Mouse (Mus musculus): ENCODE data around the gene Ankar. TPM values are rescaled to one million over a fixed set of nuclear protein-coding genes. Genes with fewer than 3 reads are reported as not detected.
A peak's percentile ranks its signal among the peaks of the same experiment; 100 is the strongest.

Ankar gene
- not detected for total RNA-seq (2021)
- long read RNA-seq, result 0 reads

DNA sequence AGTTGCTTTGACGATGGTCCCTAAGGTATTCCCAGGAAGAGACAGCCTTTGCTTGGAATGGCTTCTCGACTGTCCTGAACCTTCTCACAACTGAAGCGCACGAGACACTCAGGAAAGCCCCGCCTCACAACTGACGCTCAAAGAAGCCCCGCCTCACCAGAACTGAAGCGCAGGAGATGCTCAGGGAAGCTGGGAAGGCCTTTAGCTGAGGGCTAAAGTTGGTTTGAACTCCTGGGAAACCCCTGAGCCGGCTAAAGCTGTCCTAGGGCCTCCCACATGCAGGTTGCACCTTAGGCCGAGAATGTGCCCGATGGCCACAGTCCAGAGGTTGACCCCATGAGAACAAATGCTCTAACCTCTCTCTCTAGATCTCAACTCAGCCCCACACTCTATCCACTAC lies at the start of gene Ankar:
Gene Ankar (minus strand): TSS at position 101 of the 400 bp plus-strand sequence.
- no peak for DNase-seq (ENCODE audit: low spot score in 2 of 2)

DNA sequence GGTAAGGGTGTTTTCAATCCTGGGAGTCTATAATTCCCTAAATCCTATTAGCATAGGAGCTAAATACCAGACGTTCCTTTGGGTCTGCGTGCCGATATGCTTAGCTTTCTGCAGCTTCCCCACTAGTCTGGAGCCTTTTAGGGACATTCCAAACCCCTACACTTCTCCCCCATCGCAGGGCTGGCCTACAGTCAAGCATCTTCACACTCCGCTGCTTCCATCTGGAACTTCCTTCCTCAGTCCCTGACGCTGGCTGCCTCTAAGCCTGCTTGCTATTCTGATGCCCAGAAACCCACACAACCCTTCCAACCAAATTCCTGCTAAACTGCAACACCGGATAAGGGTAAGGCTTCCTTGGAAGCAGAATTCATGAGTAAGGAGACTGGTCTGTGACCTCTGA lies 46.0 kb upstream of the Ankar start:
- peak; percentile 35 to 55 for DNase-seq (ENCODE audit: low spot score in 2 of 2)

DNA sequence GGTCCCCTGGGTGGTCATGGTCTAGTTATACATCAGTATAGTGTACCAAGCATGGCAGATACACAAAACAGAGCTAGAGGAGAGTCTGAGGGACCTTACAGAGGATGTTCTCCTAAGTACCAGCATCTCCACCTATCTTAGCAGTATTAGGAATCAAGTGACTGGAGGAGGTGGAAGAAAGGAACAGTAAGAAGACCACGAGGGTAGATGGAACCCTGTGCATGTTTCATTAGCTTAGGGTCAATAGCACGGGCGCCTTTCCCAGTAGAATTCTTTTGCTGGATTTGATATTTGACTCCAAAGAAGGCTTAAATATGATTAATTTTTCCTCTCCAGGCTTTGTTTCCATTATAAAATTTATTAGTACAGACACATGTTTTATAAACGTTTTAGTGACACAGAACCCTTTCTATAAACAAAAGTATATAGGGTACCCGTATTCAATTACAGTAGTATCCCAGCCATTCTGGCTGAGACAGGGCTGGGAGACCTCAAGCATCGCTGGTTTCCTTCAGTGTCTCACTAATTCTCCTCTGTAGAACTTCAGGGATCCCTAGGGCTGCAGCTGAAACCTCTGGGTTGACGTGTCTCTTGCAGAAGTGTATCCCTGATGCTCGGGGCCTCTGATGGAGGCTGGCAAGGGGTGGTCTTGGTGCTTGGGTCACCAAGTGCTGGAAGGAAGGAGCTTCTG lies 44.6 kb upstream of the Ankar start:
- DNase-seq (ENCODE audit: low spot score in 2 of 2), result no peak

DNA sequence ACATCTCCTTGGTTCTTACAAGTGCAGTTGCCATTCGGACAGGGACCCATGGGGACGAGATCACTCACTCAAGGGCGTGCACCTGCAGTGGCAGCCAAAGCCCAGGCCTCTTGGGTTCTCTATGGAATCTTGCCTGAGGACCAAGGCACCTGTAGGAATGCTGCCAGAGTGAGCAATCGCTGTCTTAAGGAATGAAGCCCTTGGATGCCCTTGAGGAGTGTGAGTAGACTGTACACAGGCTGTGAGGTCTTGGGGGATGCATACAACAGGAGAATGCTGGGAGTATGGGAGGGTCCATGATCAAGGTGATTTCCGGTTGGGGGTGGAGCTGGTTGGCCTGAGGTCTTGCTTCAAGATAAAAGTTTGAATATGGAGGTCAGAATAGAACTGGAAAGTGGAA lies 41.0 kb upstream of the Ankar start:
- no peak for DNase-seq (ENCODE audit: low spot score in 2 of 2)

DNA sequence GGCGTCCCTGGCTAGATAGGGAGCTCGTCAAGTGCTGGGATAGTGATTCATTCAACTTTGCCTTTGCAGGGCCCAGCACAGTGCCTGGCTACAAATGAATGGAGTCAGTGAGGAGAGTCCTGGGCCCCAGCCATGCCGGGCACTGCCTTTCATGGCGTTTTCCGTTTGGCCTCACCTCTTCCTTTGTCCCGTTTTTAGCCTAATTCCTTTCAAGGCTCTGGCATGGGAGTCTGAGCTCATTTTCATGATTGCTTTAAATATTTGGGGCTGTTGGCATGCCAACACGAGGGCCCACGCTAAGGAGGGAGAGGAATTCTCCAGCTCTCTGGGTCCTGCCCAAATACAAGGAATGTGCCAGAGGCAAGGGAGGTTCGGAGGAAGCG lies 39.3 kb upstream of the Ankar start:
- peak; percentile 28 to 50 for DNase-seq (ENCODE audit: low spot score in 2 of 2)

DNA sequence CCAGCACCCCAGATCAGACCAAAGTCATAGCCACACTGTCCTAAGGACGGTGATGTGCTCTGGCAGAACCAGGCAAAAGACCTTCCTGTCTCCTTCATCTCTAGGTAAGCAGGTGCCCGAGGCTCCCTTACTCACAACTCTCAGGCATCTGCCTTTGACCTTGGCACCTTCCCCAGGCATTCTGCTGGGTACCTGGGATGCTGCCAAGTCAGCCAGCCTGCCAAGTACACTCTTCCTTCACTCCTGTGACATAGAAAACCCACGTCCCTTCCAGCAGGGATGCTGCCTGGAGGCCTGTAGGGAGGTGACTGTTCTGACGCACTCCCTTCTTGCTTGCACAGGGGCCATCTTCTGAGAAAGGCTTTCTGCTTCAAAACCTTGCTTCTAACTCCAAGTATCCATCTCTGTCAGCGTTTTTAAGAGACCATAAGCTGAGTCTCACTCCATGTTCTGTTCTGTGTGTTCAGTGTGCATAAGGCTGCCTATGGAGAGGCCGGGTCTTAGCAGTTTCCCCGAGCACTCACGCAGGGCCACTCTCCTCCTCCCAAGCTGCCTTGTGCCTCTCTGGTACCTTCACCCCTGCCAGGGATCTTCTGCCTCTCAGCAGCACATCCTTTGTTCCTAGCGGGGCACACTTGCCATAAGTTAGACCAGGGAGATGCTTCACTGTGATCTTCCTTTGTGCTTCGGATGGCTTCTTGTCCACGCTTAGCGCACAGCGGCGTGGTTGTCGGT lies 38.7 kb upstream of the Ankar start:
- no peak for DNase-seq (ENCODE audit: low spot score in 2 of 2)

DNA sequence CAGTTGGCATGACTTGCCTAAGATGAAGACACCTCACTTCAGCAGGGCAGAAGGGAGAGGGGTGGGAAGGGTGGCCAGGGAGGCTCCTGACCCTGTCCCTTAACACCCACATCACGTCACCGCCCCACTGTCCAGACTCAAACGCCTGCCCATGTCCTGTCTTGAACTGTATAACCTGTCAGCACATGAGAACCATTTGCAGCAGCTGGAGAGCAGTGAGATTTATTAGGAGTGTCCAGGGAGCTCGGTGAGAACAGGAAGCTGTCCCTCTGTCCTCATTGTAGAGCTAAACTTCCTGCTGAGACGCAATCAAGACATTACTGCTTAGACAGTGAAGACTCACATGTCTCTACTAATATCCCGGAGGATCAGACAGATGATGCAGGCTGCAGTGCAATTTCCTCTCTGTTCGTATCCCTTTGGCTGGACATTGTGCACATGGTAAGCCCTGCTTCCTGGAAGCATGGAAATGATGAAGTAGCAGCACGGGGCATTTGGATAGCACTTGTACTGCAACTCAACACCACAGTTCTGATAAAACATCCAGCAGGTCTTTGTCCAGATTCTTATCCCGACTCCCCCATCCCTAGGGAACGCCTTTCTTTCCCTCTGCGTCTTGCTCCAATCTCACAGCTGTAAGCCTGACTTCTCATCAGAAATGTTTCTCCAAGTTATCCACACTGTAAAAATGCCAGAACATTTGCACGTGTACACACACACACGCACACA lies 36.2 kb upstream of the Ankar start:
- no peak for DNase-seq (ENCODE audit: low spot score in 2 of 2)

DNA sequence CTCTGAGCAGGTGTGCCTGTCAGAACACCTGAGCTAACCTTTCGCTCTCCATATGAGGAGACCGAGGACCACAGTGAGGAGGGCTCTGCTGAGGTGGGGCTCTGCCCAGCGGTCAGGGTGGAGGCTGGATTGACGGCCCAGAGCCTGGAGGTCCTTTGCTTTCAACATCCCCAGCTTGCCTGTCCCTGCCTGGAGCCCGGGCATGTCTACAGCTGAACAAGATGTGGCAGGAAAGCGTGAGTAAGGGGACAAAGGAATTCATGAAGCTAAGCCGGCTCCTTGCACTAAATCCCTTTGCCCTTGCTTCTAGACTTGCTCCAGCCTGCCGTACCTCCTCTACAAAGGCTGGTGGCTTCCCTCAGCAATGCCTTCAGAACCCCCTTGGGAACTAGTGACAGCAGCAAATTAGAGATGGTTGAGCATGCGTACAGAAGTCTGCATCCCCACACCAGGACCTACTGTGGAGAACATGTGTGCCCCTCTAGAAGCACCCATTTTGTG lies 32.9 kb upstream of the Ankar start:
- DNase-seq (ENCODE audit: low spot score in 2 of 2), result no peak

DNA sequence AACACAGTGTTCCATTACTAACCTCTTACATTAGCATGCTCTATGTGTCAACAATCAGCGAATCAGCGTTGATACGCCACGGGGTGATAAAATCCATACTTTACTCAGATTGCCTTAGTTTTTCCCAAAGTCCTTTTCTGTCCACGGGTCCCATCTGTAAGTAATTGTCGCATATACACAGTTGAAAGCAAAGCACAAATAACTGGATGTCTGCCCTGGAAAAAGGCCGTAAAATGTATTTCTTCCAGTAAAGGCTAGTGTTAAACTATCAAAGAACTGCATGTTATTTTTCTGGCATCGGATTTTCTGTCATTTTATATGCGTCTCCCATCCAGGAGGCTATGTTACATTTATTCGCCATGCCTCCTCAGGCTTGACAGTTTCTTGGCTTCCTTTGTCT lies 29.7 kb upstream of the Ankar start:
- DNase-seq (ENCODE audit: low spot score in 2 of 2), result no peak

DNA sequence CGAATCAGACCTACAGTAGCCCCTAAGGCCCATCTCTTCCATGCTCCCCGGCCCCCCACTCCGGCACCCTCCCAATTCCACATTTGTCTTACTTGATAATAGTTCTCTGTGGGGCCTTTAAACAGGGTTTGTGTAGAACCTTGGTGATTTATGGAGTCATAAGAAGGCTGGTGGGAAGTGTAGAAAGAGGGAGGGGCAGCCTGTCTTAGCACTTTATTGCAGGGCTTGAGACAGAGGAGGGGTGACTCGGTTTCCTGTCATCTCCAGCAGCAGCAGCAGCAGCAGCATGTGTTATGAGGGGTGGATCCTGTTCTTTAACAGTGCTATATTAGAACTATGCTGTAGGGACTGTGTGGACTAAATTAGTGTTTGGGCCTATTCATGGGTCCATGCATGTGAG lies 28.4 kb upstream of the Ankar start:
- DNase-seq (ENCODE audit: low spot score in 2 of 2), result no peak

DNA sequence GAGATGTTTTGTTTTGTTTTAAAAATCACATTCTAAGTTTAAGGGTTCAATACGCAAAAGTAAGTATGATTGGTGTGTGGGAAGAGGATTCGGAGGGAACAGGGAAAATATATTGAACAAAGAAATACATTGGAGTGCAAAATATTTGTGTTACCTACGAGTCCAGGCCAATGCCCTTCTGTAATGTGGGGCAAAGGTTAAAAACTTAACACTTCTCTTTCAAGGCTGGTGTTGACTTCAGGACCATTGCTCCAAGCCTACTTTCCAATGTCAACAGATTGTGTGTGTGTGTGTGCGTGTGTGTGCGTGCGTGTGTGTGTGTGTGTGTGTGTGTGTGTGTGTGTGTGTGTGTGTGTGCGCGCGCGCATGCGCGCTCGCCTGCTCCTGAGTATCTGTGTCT lies 25.6 kb upstream of the Ankar start:
- no peak for DNase-seq (ENCODE audit: low spot score in 2 of 2)

DNA sequence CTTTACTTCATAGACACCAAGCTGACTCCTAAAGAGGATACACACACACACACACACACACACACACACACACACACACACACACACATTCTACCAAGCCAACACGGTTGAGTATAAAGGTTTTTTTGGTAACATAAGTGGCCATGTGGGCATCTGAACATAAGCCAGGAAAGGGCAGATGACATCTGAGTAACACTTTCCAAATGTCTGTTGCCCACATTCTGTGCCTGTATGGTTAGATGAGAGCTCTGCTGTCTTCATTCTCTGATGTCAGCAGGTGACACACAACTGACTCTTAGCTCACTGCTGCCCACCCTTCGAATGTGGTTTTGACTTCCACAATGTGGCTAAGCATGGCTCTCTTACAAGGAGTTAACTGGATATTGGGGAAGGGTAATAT lies 24.0 kb upstream of the Ankar start:
- DNase-seq (ENCODE audit: low spot score in 2 of 2), result no peak

DNA sequence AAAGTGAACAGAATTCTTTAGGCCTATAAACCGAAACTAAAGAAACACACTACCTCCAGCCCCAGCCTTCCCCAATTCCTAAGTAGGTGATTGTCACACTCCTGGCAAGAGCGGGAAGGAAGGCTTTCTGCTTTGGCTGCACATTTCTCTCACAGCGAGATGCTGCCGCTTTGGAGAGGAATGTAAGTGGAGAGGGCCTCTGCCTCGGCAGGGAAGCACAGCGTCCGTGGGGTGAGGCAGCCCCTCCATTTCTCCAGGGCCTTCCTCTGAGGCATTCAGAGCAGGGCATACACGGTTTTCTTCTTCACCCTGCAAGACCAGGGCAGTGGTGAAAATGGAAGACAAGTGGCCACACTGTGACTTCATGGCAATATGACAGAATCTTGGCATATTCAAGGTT lies 22.3 kb upstream of the Ankar start:
- DNase-seq (ENCODE audit: low spot score in 2 of 2), result no peak

DNA sequence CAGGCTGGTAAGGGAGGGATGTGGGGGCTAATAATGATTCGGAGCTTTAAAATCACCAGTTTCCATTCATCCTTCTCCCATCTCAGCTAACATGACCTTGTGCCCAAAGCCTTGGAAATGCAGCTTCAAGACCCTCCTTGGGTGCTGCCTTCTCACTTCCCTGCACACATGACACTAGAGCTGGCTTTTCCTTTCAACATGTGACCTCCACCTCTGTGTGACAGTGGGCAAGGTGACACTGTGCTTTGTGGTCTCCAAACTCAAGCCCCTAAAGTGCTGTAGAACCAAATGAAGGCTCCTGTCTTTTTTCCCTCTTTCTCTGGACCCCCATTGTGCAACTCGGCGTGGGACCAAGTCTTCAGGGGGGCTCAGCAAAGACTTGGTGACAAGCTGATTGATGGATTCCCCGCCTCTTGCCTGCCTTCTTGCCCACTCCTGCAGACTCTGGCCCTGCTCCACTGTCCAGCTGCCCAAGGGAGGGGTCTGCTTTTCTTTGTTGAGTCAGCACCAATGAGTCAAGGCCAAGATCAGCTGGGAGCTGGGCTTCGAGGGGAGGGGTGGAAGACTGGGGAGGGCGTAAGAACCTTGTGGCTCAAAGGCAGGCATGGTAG lies 19.8 kb upstream of the Ankar start:
- no peak for DNase-seq (ENCODE audit: low spot score in 2 of 2)

DNA sequence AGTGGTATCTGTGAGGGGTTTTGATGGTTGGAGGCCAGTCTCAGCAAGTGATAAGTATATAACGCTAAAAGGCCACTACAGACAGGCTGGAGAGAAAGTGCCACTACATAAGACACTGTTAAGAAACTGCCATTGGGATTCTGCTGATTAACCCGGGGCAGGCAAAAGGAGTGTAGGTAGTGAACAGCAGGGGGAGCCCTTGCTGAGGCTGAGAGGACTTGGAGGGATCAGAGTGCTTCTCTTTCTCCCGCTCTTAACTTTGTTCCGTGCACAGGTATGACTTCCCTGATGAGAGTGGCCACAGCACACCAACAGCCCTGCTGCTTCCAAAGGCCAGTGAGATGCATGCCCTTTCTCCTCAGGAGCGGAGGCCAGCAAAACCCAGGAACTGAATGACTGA lies 18.5 kb upstream of the Ankar start:
- DNase-seq (ENCODE audit: low spot score in 2 of 2), result peak; percentile 19 to 70

DNA sequence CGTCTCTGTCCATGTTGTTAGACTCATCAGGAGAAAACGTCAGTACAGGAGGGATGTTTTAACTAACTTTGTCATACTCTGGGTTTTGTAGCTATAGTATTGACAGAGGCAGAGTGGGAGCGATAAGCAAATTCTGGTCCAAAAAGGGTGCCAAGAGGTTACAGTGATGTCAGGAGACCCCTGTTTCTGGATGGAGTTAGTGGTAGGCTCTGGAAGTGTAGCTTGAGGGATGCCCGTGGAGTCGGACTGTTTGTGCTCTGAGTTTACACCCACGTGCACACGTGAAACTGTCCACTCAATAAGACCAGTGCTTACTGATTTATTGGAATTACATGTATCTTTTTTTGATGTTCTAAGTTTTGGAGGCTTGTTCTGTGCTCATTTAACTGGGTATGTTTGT lies 17.2 kb upstream of the Ankar start:
- DNase-seq (ENCODE audit: low spot score in 2 of 2), result no peak

DNA sequence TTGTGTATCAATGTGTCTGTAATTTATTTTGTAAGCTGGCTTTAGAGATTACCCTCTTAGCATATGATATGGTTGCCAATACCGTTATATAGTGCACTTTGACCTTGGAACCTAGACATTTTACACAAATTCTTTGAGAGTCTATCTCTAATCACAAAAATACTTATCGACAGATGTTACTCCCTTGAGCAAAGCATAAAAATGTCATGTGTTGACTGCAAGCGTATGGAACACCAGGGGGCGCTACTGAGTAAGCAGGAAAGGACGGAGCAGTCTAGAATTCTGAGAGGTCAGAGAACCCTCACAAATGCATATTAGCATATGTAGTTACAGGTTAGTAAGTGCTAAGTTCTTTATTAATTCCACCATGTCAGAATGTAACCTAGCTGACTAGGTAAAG lies 16.5 kb upstream of the Ankar start:
- peak; percentile 32 to 86 for DNase-seq (ENCODE audit: low spot score in 2 of 2)

DNA sequence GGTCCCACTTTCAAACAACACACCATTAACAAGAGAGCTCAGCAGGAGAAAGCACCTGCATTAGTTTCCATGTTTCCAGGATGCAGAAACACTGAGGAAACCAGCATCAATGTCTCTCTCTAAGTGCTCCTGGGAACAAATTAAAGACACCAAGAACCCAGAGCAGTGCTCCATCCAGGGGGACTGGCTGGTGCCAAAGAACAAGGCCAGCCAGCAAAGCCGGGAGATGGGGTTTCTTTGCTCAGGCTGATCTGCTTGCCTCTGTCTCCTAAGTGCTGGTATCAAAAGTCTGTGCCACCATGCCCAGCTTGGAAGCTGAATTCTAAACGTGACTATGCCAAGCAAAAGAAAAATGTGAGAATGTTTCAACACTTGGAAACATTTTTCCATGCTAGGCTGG lies 16.0 kb upstream of the Ankar start:
- DNase-seq (ENCODE audit: low spot score in 2 of 2), result no peak

DNA sequence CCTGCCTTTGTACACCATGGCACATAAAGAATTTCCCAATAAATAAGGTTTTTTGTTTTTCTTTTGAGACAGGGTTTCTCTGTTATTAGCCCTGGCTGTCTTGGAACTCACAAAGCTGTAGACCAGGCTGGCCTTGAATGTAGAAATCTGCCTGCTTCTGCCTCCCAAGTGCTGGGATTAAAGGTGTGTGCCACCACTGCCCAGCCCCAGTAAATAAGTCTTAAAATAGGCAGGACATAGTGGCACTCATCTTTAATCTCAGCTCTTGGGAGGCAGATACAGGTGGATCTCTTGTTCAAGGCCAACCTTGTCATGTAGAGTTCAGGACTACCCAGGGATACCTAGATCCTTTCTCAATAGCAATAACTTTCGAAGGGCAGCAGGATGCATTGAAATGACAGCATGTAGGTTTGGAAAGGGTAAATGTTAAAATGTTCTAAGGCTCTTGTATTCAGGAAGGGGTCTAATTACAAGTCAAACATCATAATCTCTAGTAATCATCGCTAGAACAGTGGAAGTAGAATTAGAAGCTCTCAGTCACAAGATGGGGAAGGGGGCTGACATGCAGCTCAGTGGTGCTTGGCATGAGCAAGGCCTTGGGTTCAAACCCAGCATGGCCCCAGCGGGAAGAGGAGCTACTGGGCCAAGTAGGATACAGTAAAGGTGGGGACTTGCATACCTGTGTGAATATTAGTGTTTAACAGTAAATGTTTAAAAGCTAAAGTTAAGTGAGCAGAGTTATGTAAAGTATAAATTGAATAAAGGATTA lies 15.4 kb upstream of the Ankar start:
- no peak for DNase-seq (ENCODE audit: low spot score in 2 of 2)

DNA sequence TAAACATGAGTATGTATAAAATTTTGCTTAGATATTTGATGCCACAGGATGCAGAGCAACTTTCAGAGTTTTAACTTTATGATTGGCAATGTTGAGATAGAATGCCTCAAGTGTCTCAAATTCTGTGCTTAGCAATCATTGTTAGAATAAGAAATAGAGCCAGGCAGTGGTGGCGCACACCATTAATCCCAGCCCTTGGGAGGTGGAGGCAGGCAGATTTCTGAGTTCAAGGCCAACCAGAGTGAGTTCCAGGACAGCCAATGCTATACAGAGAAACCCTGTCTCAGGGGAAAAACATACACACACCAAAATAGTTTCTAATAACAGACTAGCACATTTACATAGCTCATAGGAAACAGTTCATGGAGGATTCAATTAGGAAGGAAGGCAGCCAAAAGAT lies 14.7 kb upstream of the Ankar start:
- DNase-seq (ENCODE audit: low spot score in 2 of 2), result no peak

DNA sequence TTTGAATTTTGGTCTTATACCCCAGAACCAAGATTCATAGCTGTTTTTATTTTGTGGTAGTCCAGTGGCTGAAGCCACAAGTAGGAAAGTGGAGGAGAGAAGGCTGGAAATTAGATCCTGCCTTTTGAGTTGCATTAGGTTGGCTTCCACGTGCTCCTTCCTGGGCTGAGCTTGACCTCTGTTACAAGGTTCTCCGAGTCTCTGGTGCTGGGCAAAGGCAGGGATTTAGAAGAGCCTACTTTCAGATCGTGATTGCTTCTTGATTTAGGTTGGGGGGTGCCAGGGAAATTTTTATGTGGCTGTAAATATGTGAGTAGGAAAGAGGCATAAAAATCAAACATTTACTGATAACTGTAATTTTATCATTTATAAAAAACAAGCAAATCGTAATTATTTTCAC lies 14.2 kb upstream of the Ankar start:
- no peak for DNase-seq (ENCODE audit: low spot score in 2 of 2)

Measured in layer of hippocampus, adult 18-20 months (tissue).